Mouse (Mus musculus) heart, embryonic 14.5 days (tissue): ENCODE data around the gene Brk1. TPM values are rescaled to one million over a fixed set of nuclear protein-coding genes. Genes with fewer than 3 reads are reported as not detected.

ENCODE experiments used
- ATAC-seq: fragments of 200-750 bp; cut with Nextera tagmentation; 2 replicates; pipeline ENCODE4 v1.8.0; 2017; ENCODE audit warnings: low read depth, moderate TSS enrichment; ENCODE audit not compliant: insufficient number of reproducible peaks, insufficient read depth, low FRiP score
- H3K27ac ChIP-seq, 2 experiments: fragments of 200-500 bp in 1 of 2; fragments of 300-500 bp in 1 of 2; sonication (generic) in 1 of 2; replicated peaks in 1 of 2; 2 replicates each; pipeline ENCODE4 v1.5.1; 2012 to 2014; ENCODE audit warnings: low read depth in 2 of 2, low read length in 2 of 2, control low read depth in 1 of 2, mild to moderate bottlenecking in 1 of 2, mixed read lengths in 1 of 2; ENCODE audit not compliant: control insufficient read depth in 1 of 2, insufficient read depth in 1 of 2
- H3K27me3 ChIP-seq: fragments of 300-500 bp; sonication (generic); 2 replicates; pipeline ENCODE4 v1.6.1; 2014; ENCODE audit warnings: mild to moderate bottlenecking, low read length, control low read depth; ENCODE audit not compliant: control insufficient read depth, insufficient read depth
- H3K36me3 ChIP-seq: fragments of 300-500 bp; sonication (generic); 2 replicates; pipeline ENCODE4 v1.6.1; 2014; ENCODE audit warnings: mild to moderate bottlenecking, control low read depth, low read length, mixed read lengths; ENCODE audit not compliant: control insufficient read depth, insufficient read depth
- H3K4me1 ChIP-seq, 2 experiments: fragments of 200-500 bp in 1 of 2; fragments of 300-500 bp in 1 of 2; sonication (generic) in 1 of 2; 2 replicates each; pipeline ENCODE4 v1.6.1; 2012 to 2014; ENCODE audit warnings: low read length in 2 of 2, control low read depth in 1 of 2, mixed read lengths in 1 of 2; ENCODE audit not compliant: control insufficient read depth in 2 of 2, insufficient read depth in 2 of 2
- H3K4me2 ChIP-seq: fragments of 300-500 bp; sonication (generic); 2 replicates; pipeline ENCODE4 v1.6.1; 2014; ENCODE audit warnings: mild to moderate bottlenecking, low read length
- H3K4me3 ChIP-seq, 2 experiments: fragments of 200-500 bp in 1 of 2; fragments of 300-500 bp in 1 of 2; sonication (generic) in 1 of 2; 2 replicates each; pipeline ENCODE4 v1.5.1; 2012 to 2014; ENCODE audit warnings: low read length in 2 of 2, mild to moderate bottlenecking in 2 of 2, control low read depth in 1 of 2, low read depth in 1 of 2, moderate library complexity in 1 of 2; ENCODE audit not compliant: control insufficient read depth in 1 of 2, insufficient read depth in 1 of 2
- H3K9ac ChIP-seq: fragments of 300-500 bp; sonication (generic); 2 replicates; pipeline ENCODE4 v1.6.1; 2014; ENCODE audit warnings: mild to moderate bottlenecking, low read length
- H3K9me3 ChIP-seq: fragments of 300-500 bp; sonication (generic); 2 replicates; pipeline ENCODE4 v1.6.1; 2016; ENCODE audit warnings: low read length, control low read depth; ENCODE audit not compliant: control insufficient read depth
- WGBS: fragments of 180-500 bp; shearing (Covaris S2); extraction: QIAGEN DNeasy Blood & Tissue Kit; methylation state at CpG from one replicate; pipeline ENCODE4 v1.1.7; 2014; 5-methylcytosine and 5-hydroxymethylcytosine counted together
- polyA plus RNA-seq: library from polyadenylated mRNA; unstranded; fragments of >200 nt; fragmentation: Nextera tagmentation; extraction: Ambion mirVana; gene quantifications from 2 replicates; pipeline ENCODE4 v1.2.1, GENCODE M21; 2014

The Brk1 gene
- polyA plus RNA-seq, 1 experiment from 2014 or later, result 197 TPM

DNA sequence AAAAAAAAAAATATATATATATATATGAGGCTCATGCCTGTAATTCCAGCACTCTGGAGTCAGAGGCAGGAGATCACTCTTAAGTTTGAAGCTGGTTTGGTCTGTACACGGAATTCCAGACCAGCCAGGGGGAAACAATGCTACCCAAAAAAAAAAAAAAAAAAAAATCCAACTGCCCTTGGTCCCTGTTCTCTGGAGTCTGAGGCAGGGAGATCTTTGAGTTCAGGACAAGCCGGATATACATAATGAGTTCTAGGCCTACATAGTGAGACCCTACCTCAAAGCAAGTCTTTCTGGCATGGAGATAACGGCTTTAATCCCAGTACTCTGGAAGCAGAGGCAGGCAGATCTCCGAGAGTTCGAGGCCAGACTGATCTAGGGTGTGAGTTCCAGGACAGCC is 18.8 kb downstream of the Brk1 start:
- H3K9ac ChIP-seq, result no peak overlapping the region
- WGBS, result 62% methylated on average over 5 of the region's 5 CpGs
- H3K4me3 ChIP-seq, result peak overlapping the region; percentile 39 to 80
- H3K9me3 ChIP-seq, result no peaks in the 10 kb centered on the region
- H3K27ac ChIP-seq, result peak overlapping the region in 1 of 2 experiments; percentile 91; a peak in 2 of 4 replicates
- peak overlapping the region; percentile 91 for H3K4me2 ChIP-seq
- H3K36me3 ChIP-seq, result peaks cover 23% of the 10 kb centered on the region
- no peaks in the 10 kb centered on the region for H3K27me3 ChIP-seq
- no peak for ATAC-seq
- H3K4me1 ChIP-seq, result peaks cover 2 to 12% of the 10 kb centered on the region in 2 experiments; a peak in 3 of 4 replicates

DNA sequence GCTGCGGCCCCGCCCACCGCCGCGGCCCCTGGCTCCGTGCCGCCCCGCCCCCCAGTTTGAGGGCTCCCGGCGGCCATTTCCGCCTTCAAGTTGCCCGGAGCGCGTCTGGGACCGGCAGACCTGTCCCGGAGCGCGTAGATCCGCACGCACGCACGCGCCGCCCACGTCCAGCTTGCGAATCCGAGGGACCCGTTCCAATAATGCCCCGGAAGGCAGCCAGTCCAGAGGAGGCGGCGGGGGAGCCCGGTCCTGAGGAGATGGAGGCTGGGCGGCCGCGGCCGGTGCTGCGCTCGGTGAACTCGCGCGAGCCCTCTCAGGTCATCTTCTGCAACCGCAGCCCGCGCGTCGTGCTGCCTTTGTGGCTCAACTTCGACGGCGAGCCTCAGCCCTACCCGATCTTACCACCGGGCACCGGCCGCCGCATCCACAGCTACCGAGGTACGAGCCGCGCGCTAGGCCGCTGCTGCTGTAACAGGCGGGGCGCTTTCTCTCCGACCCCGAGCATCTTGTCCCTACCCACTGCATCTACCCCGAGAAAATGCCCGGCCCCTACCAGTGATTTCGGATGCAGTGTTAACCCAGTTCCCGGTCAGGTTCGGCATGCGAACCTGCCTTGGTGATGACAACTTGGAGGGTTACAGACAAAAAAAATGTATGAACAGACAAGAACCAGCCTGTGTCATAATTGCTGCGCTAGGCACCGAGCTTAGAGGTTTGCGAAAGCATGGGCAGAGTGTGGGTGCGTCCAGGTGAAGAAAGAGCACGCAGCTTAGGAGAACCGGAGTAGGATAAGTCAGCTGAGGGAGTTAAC is 19.6 kb downstream of the Brk1 start, which contains the start of gene Vhl:
Vhl (plus strand) TSS at position 19 of the 811 bp plus-strand sequence.
- under 1% methylated on average over 76 of the region's 76 CpGs for WGBS
- Histone ChIP-seq H3K4me1 (peaks cover 2 to 12% of the 10 kb centered on the region in 2 experiments; a peak in 3 of 4 replicates), H3K36me3 (peaks cover 28% of the 10 kb centered on the region), H3K9me3 (no peaks in the 10 kb centered on the region), H3K9ac (peak within 1 kb of the TSS; percentile 88), H3K27me3 (no peaks in the 10 kb centered on the region), H3K4me2 (peak within 1 kb of the TSS; percentile 91), H3K27ac (peak within 1 kb of the TSS; percentile 77 to 91), H3K4me3 (peak within 1 kb of the TSS; percentile 80 to 83)
- peak; percentile 89 for ATAC-seq

DNA sequence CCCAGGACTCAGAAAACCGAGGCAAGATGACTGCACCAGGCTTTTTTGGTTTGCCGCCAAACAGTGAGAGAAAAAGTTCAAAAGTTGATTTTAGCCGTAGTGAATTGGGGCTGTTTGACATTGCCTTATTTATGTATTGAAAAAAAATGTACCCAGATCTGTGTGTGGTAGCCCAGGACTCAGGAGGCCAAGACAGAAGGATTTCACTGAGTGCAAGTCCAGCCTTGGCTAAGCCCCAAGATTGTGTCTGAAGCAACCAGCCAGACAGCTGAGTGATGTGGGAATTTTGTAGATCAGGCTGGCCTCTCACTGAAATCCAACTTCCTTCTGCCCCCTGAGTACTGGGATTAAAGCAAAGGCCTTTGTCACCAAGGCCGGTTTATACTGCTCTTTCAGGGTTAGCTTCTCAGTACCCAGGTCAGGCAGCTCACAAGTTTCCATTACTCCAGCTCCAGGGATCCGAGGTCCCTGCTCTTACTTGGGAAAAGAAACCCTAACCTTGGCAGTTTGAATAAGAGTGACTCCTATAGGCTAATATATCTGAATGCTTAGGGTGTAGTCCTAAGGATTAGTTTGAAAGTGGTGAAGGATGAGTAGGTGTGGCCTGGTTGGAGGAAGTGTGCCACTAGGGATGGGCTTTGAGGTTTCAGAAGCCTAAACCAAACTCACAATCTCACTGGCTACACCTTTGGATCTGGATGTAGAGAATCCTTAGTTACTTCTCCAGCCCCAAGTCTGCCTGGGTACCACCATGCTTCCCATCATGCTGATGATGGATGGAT is 20.6 kb downstream of the Brk1 start:
- ATAC-seq, result no peak
- peaks cover 39% of the 10 kb centered on the region for H3K36me3 ChIP-seq
- 0 out of 4 replicates have a peak overlapping the region, but pooled peaks of 1 of the 2 experiments have one; percentile 91 for H3K27ac ChIP-seq
- peak overlapping the region; percentile 88 for H3K9ac ChIP-seq
- peak overlapping the region; percentile 91 for H3K4me2 ChIP-seq
- 59% methylated on average over 5 of the region's 5 CpGs for WGBS
- H3K9me3 ChIP-seq, result no peaks in the 10 kb centered on the region
- peaks cover 2 to 12% of the 10 kb centered on the region in 2 experiments; a peak in 3 of 4 replicates for H3K4me1 ChIP-seq
- H3K27me3 ChIP-seq, result no peaks in the 10 kb centered on the region
- H3K4me3 ChIP-seq, result peak overlapping the region; percentile 80 to 83

DNA sequence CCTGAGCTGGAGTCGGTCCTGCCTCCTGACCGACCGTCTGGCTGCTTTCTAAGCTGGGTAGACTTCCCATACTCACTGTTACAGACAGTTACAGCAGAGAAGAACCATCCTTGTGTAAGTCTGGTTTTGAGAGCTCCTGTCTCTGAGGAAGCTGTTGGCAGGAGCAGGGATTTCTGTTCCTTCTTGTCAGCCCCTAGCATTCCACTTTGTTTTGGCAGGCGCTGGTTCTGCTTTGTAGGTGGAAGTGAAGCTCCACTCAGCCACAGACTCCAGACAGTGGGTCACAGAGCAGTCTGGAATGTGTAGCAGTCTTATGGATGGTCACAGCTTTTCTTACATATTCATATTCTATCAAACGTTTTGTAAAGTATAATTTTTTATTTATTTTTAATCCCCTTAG is 25.8 kb downstream of the Brk1 start:
- Histone ChIP-seq H3K27ac (no peak overlapping the region), H3K4me2 (no peak overlapping the region), H3K36me3 (peaks cover 74% of the 10 kb centered on the region), H3K4me1 (peaks cover 0 to 4% of the 10 kb centered on the region in 2 experiments; a peak in 2 of 4 replicates), H3K9me3 (no peaks in the 10 kb centered on the region), H3K27me3 (no peaks in the 10 kb centered on the region), H3K9ac (no peak overlapping the region), H3K4me3 (no peak overlapping the region)
- no peak for ATAC-seq
- 73% methylated on average over 5 of the region's 5 CpGs for WGBS

DNA sequence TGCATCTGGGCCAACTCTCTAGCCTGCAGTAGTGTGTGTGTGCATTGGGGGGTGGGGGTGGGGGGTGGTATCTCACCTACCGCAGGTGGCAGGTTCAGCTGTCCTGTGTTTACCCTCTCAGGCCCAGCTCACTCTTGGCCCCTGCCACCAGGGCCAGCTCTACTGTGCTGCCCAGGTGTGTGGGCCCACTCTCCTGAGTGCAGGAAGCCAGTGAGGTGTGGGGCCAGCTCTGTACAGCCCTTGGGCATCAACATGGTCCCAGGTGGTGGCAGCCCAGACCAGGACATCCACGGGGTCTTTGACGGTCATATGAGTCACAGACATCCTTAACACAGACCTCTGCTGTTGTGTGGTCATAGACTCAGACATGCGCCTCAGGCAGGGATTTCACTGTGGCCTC is 28.3 kb downstream of the Brk1 start:
- H3K4me1 ChIP-seq, result no peaks in the 10 kb centered on the region
- H3K27ac ChIP-seq, result no peak overlapping the region
- H3K36me3 ChIP-seq, result peaks cover 56% of the 10 kb centered on the region
- WGBS, result 84% methylated on average over 4 of the region's 4 CpGs
- H3K27me3 ChIP-seq, result no peaks in the 10 kb centered on the region
- H3K9ac ChIP-seq, result no peak overlapping the region
- ATAC-seq, result no peak
- no peak overlapping the region for H3K4me2 ChIP-seq
- no peak overlapping the region for H3K4me3 ChIP-seq
- no peaks in the 10 kb centered on the region for H3K9me3 ChIP-seq

DNA sequence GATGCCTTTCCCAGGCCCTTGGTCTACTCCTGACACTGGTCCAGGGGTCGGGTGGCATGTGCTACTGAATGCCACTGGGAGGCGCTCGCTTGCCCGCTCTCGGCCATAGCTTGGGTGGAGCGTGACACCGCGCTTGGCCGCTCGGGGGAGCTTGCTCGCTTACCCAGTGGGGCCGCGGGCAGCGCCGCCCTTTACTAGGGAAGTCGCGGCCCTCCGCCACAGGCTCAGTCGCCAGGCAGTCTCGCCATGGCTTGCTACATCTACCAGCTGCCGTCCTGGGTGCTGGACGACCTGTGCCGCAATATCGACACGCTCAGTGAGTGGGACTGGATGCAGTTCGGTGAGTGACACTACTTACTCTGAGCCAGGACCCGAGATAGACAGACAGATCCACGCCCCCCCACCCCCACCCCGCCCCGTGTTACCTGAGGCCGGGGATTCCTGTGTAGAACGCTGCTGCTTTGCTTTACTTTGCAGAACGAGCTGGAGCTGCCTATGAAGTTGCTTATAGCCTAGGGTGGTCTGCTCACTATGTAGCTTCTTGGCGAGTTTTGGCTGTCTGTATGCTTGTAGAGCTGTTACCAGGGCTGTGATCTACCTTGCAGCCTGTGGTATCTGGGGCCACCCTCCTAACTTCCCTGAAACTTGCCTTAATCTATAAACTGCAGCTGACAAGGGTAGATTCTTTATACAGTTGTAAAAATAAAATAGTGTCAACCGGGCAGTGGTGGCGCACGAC is 33.9 kb downstream of the Brk1 start, which contains the start of gene Irak2:
Irak2 (plus strand) TSS at position 166 of the 739 bp plus-strand sequence.
- 7% methylated on average over 37 of the region's 37 CpGs for WGBS
- Histone ChIP-seq H3K27ac (no peak within 1 kb of the TSS), H3K4me1 (no peaks in the 10 kb centered on the region), H3K9me3 (no peaks in the 10 kb centered on the region), H3K36me3 (0 out of 2 replicates have a peak, but pooled peaks cover 3% of the 10 kb centered on the region), H3K4me3 (peak within 1 kb of the TSS; percentile 55 to 77), H3K9ac (peak within 1 kb of the TSS; percentile 77), H3K4me2 (peak within 1 kb of the TSS; percentile 75), H3K27me3 (no peaks in the 10 kb centered on the region)
- ATAC-seq, result peak; percentile 89

DNA sequence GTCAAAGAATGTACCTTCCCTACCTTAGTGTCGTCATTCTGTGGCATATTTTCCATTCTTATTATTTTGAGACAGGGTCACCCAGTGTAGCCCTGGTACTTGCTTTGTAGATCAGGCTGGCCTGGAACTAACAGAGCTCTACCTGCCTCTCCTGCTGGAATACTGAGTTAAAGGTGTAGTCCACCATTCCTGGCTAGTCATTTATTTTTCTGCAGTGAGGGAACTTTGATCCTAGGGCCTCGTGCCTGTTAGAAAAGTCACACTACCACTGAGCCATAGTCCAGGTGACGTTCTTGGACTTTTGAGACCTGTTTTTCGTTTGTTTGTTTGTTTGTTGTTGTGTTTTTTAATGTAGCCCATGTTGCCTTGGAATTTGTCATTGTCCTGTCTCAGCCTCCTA is 34.6 kb downstream of the Brk1 start:
- 72% methylated on average over 4 of the region's 4 CpGs for WGBS
- Histone ChIP-seq H3K27ac (no peak overlapping the region), H3K4me2 (no peak overlapping the region), H3K9ac (no peak overlapping the region), H3K4me1 (no peaks in the 10 kb centered on the region; a peak in 1 of 4 replicates), H3K36me3 (no peaks in the 10 kb centered on the region), H3K27me3 (no peaks in the 10 kb centered on the region), H3K4me3 (no peak overlapping the region), H3K9me3 (no peaks in the 10 kb centered on the region)
- ATAC-seq, result no peak
